Mouse (Mus musculus) kidney, adult 2 months (tissue): ENCODE data around the gene Nsun7.

Experiments used
- CTCF ChIP-seq: fragments of 200-500 bp; conservative IDR thresholded peaks from 2 replicates; pipeline ENCODE4 v1.5.1; 2011; ENCODE audit warnings: low read depth, mild to moderate bottlenecking, control low read depth, low read length, moderate library complexity, mixed read lengths; ENCODE audit not compliant: insufficient read depth, insufficient read length
- POLR2A ChIP-seq: fragments of 200-500 bp; IDR thresholded peaks from one replicate; pipeline ENCODE4 v1.6.1; 2011; ENCODE audit warnings: low read depth, low read length, control low read depth

GRCm38 (mm10) chr5:66231660-66232269 lies 27.9 kb upstream of the Nsun7 start:
- TF ChIP-seq CTCF, result no peak
- no peak for TF ChIP-seq POLR2A
